Mouse (Mus musculus) lung, adult 2 months (tissue): ENCODE data around the gene Slc6a17. TPM values are rescaled to one million over a fixed set of nuclear protein-coding genes. Genes with fewer than 3 reads are reported as not detected.

Experiments used
- DNase-seq: peaks from one replicate; pipeline ENCODE4 v3.0.0; 2022
- H3K4me1 ChIP-seq: fragments of 200-500 bp; 2 replicates; pipeline ENCODE4 v1.6.1; 2011; ENCODE audit warnings: low read length; ENCODE audit not compliant: control insufficient read depth, insufficient read depth
- H3K4me3 ChIP-seq: fragments of 200-500 bp; replicated peaks from 2 replicates; pipeline ENCODE3; 2011; ENCODE audit warnings: low read depth, mild to moderate bottlenecking, control low read depth, low read length; ENCODE audit errors: extremely low read depth
- CTCF ChIP-seq: fragments of 200-500 bp; IDR thresholded peaks from 2 replicates; pipeline ENCODE4 v1.5.1; 2011; ENCODE audit warnings: mild to moderate bottlenecking, low read length, control low read depth; ENCODE audit not compliant: insufficient read depth
- POLR2A ChIP-seq: fragments of 200-500 bp; IDR thresholded peaks from 2 replicates; pipeline ENCODE4 v1.6.1; 2011; ENCODE audit warnings: low read depth, mild to moderate bottlenecking, control low read depth, low read length, borderline replicate concordance; ENCODE audit errors: extremely low read depth
- WGBS: fragments of 180-500 bp; shearing (Covaris S2); methylation state at CpG from one replicate; pipeline ENCODE4 v1.1.7; 2018; 5-methylcytosine and 5-hydroxymethylcytosine counted together
- polyA plus RNA-seq: library from polyadenylated mRNA; depleted of rRNA; stranded (reverse); fragments of >200 nt; gene quantifications from 2 replicates; pipeline ENCODE4 v1.2.3, GENCODE M21; 2012; rRNA removed

The Slc6a17 gene
- polyA plus RNA-seq, 1 experiment = 1.5 TPM

DNA sequence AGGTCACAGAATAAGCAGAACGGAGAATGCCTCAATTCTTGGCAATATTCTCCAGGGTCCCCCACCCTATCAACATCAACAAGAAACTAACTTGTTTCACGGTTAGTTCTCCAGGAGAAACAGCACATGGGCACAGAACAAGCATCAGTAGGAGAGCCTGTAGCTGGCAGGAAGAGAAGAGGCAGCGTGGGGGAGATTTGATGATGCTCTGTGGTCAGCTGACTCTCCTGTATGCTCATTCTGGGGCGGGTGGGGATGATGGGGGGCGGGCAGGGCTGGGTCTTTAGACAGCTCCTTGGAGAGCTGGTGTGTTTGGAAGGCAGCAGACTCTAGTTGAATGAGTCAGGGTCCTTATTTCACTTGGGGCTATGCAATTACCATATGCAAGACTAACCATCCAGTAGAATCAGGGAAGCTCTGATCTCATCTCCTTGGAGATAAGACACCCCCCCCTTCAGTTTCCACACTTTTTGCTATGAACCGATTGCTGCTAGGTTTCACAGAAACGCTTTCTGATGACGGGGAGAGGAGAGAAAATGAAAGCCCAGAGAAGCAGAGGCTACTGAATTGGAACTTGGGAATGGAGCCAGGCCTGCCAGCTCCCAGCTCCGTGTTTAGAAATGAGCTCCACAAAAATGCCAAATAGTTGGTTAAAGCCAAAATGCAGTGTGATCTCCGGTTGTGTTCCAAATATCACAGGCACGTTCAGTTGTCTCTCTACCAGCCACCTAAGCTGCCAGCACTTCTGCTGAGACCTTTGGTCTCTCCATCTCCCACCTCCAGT, 93.4 kb downstream of the Slc6a17 start:
- TF ChIP-seq CTCF (no peak), POLR2A (no peak)
- H3K4me3 ChIP-seq = no peak overlapping the region
- H3K4me1 ChIP-seq = no peaks in the 10 kb centered on the region
- DNase-seq = no peak
- WGBS = 64% methylated on average over 11 of the region's 11 CpGs

DNA sequence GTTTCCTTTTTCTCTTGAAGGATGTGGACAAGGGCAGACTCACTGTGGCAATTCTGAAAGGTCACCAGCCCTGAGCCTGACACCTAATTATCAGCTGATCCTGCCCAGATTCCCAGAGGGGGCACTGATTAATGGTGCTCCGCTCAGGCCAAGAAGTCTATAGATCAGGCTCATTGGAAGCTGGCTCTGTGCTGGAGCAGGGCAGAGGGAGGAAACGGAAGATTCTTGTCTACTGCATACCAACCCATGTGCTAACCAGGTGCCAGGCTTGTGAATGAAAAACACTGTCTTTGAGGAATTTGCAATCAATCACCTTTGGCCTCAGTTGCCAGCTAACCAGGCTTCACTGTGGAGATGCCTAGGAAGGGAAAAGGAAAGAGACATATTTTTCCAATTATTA, 97.7 kb downstream of the Slc6a17 start:
- DNase-seq = no peak
- H3K4me3 ChIP-seq = no peak overlapping the region
- 49% methylated on average over 2 of the region's 2 CpGs for WGBS
- no peaks in the 10 kb centered on the region for H3K4me1 ChIP-seq
- TF ChIP-seq POLR2A (no peak), CTCF (no peak)

Other genes with a start within 250 kb of the Slc6a17 start
- gene Lamtor5, start 239.2 kb downstream of the Slc6a17 start, polyA plus RNA-seq = 85.9 and 111 TPM in 2 replicates
- 0.19 and 0.44 TPM in 2 replicates for gene Slc16a4, start 226.8 kb downstream of the Slc6a17 start, polyA plus RNA-seq
- 5.4 and 6.0 TPM in 2 replicates for gene Rbm15, start 184.3 kb downstream of the Slc6a17 start, polyA plus RNA-seq
- 0.50 and 1.1 TPM in 2 replicates for gene Kcnc4, start 58.5 kb downstream of the Slc6a17 start, polyA plus RNA-seq
- gene Ubl4b, start 37.1 kb upstream of the Slc6a17 start, polyA plus RNA-seq = not detected in 2 replicates
- gene Alx3, start 77.0 kb upstream of the Slc6a17 start, polyA plus RNA-seq = not detected in 2 replicates
- gene Gm10961, start 113.3 kb upstream of the Slc6a17 start, polyA plus RNA-seq = not detected in 2 replicates
- 35.3 and 43.6 TPM in 2 replicates for gene Strip1, start 113.7 kb upstream of the Slc6a17 start, polyA plus RNA-seq
- 33.7 and 53.1 TPM in 2 replicates for gene Ahcyl1, start 178.5 kb upstream of the Slc6a17 start, polyA plus RNA-seq
- 27.8 and 32.5 TPM in 2 replicates for gene Csf1, start 242.5 kb upstream of the Slc6a17 start, polyA plus RNA-seq